Mouse (Mus musculus) adipocyte (in vitro differentiated cells): Measurements from ENCODE around the gene Lrrc8d.

Source experiments
- DNase-seq: peaks from one replicate; pipeline ENCODE4 v3.0.0-alpha.2; 2016; ENCODE audit warnings: low spot score

Lrrc8d gene

DNA sequence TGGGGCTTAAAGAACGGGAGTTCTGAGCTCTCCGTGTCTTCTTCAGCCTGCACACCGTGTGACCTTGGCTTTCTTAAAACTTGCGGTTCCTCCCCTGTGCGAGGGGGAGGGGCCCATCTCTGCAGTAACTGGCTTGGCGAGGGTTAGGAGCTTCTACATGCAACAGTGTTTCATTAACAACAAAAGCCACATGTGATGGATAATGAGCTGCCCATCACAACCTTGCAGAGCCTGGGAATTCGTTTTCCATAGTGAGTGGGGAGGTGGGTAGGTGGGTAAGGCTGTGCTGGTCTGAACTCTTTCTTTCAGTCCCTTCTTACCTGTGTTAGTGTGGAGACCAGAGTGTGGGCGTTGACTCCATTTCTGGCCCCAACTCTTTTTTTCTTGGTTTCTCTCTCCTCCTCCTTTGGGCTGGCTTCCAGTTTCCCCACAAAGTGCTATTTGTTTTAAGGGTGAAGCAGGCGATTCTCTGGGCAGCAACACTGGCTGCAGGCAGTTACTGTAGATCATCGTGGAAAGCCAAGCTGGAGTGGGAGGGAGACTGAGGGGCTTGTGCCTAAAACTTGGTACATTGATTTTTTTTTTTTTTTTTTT is 15.9 kb downstream of the Lrrc8d start:
- peak; percentile 30 for DNase-seq

DNA sequence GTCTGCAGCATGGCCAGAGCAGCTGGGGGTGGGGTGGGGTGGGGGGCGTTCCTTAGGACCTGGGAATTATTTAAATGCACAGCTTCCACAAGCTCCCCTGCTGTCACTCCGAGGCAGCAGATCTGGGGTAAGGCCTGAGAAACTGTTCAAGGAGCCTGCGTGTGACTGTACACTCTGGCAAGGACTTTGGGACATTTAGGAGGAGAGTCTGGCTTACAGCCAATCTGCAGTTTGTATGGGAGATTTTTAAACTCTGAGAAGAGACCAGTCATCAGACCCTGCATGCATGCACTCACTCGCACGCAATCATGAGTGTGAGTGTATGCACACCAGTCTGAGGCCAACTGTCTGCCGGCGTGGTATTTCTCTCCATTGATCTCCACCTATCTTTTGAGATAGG is 17.5 kb downstream of the Lrrc8d start:
- no peak for DNase-seq

DNA sequence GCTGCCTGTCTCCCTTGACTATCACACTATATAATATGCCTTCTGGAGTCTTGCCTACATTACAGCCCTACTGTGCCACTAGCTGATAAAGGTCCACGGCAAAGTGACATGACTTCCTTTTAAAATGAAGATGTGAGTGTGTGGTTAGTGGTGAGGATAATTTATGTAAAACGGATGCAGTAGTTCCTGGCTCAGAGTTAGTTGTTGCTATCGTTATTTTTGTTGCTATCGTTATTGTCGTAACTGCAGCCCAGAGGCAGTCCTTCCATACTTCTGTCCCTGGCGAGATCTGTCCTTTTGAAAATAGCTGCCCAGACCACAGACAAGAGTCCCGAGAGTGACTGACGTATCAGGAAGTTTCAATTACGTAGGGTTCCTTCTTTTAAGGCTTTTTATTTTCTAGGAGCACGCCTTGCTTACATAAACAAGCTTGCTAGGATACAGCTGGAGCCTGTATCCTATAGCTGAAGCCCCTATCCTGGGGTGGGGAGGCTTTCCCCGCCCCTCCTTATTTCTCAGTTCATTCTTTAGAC is 18.4 kb downstream of the Lrrc8d start:
- no peak for DNase-seq

DNA sequence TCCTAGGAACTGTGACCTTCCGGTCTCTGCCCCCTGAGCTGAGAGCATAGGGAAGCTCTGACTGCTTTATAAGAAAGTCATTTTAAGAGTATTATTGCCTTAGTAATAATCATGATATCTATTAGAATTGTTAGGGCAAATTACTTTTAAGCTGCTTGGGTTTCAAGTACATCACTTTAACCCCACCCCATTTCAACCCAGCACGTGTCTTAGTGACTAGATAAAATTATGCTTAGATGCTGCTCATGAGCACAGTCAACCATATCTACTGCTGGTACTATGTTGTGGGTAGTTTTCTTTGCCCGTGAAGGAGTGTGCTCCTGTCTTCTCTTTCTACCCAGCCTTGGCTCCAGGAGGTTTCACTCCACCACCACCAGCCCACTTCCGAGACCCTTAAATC is 21.5 kb downstream of the Lrrc8d start:
- no peak for DNase-seq

DNA sequence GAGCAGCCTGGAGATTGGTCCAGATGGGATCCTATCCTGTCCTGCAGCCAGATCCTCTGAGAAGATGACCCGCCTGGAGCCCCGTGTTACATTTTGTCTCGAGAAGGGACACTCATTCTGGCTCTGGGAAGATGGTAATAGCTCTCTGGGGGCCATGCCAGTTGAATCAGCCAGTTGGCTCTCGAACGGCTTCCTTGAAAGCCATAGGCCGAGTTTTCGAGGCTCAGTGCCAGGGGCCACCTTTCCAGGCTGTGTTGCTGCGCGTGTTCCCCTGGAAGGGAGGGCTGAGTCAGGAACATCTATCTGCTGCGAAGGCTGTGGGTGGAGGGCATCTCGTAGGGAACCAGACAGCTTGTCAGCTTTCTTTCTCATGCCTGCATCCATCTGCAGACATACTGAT is 23.0 kb downstream of the Lrrc8d start:
- DNase-seq = no peak

DNA sequence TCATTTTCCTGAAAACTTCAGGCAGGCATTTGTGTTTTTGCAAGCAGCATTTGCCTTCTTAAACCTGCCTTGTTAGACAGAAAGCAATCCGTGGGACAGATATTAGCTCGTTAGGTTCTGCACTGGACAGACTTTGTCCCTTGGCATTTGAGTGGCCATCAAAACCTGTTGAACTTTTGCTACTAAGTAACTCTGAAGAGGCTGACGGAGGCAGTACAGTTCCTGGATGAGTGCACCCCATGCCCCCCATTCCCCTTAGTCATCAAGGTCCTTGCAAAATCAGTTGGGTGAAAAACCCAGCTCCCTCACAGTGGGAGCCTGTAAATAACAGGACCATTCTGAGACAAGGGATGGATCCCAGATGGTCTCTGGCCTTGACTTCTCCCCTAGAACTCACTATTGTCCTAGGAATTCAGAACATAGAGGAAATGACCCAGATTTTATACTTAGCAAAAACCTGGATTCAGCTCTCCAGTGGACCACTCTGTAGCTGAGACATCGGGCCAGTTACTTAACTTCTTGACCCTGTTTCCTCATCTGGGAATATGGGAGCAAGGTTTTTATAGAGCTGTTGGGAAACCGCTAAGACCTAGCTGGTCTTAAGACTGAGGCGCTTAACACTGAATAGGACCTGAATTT is 30.5 kb downstream of the Lrrc8d start:
- DNase-seq = peak; percentile 19

DNA sequence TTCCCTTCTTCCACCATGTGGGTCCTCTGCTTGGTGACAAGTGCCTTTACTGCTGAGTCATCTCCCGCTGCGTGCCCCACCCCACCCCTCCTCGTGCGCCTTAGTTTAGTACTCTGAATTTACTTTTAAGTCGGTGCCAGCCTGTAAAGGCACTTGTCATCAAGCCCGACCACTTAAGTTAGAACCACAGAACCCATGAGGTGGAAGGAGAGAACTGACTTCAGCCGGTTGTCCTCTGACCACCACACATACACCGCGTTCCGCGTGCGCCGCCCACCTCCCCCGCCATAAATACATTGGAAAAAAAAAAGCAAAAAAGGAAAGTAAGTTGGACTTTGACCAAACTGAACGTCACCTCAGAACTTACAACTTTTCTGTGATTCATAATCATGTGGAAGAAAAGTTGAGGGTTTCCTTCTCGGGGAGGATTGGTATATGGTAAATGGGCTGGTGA is 31.4 kb downstream of the Lrrc8d start:
- no peak for DNase-seq

DNA sequence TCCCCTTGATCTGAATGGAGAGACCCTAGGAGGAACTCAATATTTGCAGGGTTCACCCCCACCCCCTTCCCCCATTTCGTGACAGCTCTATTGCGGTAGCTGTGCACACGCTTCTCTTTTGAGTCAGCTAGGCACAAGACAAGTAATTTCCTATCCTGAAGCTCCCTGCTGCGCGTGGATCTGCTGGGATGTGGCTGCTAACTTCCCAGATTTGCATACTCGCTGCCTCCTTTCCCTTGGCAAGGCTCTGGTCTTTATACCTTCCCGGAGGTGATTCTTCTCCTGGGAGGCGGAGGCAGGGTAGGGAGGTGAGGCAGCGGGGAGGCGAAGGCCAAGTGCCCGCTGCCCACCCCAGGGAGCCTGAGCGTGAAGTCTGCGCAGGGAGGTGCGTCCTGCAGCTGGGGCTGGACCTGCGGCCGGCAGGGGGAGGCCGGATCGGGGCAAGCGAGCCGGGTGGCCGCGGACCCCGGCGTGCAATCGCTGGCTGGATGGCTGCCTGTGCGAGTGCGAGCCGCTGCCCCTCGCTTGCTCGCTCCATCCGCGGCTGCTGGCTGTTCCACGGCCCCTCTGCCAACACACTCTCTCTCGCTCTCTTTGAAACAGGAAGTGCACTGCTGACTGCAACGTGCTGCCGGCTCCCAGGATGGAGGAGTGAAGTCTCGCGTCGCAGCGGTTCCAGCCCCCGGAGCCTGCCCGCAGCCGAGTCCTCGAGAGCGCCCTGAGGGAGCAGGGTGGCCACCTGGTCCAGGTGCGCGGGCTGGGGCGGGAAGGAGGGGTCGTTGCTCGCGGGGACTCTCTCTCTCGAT is 32.1 kb downstream of the Lrrc8d start:
- no peak for DNase-seq

DNA sequence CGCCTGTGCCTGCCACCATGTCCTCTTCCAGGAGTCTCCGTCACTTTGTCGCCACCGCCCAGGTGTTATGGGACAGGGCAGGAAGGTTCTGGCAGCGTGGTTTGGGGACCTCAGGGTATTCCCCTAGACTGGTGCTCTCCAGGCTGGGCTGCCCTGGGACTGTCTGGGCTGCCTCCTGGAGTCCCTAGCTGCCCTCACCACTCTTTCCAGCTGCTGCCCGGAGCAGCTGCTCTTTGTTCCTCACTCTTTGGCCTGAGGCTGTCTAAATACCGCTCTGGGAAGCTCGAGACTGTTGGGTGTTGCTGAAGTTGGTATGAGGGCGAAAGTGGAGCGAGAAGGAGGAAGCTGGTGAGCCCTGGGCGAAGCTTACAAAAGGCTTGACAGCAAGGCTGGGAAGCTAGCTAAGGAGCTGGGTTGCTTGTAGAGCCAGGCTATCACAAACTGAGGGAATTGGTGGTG is 32.7 kb downstream of the Lrrc8d start:
- DNase-seq = no peak

DNA sequence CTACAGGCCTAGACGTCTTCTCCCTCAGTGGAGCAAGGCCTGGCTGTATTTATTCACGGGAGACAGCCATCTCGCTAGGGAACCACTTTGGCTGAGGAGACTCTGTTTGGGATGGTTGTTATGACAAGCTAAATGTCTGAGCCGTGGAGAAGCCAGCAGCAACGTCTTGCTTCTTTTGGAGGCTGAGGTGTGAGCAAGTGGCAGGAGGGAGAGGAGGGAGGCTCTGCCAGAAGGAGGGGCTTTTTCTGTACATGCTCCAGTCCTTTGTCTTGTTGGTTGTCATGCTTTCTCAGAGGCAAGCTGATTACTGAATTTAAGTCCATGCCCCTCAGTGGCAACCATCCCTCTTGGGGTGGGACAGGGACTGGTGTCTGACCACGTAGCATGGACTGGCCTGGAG is 33.5 kb downstream of the Lrrc8d start:
- no peak for DNase-seq

DNA sequence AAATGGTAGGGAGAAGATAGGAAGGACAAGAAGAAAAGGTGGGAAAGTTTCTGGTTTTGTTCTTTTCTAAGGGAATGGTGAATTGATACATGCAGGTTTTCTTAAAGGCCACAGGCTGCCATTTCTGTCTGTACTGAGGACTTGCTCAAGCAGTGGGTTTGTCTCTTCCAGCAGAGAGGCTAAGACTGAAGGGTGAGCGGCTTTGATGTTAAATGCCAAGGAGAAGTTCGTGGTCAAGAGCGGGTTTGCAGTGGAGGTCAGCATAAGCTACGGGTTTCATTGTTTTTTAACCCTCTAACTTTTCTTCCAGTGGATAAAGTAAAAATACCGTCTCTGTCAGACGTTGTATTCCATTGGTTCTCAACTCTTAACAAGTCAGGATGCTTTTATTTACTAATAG is 36.6 kb downstream of the Lrrc8d start:
- no peak for DNase-seq

DNA sequence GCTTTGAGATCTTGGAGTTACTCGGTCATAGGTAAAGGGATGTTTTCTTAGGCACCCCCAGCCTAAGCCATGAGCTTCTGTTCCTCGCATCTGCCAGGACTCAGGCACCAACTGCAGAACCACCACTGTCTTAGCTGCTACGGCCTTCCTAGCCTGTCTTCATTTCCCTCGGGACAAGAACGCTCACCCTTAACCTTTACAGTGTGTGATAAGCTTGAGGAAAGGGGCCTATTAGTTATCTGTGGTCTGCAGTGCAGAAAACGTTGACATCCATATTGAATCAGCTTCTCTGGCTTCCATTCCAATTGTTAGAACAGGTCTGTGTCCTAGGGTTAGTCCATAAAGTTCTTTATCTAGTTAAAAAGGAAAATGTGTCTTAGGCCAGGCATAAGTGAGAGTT is 37.4 kb downstream of the Lrrc8d start:
- no peak for DNase-seq

DNA sequence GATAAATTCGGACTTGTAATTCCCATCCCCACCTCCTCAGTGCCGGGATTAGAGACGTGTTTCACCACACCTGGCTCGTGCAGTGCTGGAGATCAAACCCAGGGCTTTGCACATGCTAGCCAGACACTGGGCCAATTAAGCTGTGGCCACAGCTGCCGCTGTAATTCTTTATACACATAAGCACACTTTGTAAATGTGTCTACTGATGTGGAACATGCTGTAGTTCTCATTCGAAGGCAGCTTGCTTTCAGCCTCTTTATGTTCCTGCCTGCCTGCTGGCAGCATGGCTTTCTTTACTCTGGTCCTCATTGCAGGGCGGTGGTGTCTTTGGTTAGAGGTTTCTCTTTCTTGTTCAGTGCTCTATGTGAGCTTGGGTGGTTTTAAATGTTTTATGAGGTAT is 40.7 kb downstream of the Lrrc8d start:
- no peak for DNase-seq

DNA sequence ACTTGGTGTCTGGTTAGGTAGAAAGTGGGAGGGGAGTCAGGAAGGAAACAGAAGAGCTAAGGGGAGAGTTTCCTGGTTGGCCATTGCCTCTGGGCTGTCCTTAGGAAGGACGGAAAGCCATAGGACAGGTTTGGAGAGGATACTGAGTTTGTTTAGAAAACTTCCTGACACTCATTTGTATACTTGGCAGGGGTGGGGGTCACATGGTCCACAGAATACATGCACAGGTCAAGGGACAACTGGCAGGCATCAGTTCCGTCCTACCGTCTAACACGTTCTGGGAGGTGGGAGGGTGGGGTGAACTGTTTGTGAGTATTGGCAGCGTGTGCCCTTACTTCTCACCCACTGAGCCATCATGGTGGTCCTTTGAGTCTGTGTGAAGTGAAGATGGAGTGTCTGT is 42.9 kb downstream of the Lrrc8d start:
- DNase-seq = no peak

DNA sequence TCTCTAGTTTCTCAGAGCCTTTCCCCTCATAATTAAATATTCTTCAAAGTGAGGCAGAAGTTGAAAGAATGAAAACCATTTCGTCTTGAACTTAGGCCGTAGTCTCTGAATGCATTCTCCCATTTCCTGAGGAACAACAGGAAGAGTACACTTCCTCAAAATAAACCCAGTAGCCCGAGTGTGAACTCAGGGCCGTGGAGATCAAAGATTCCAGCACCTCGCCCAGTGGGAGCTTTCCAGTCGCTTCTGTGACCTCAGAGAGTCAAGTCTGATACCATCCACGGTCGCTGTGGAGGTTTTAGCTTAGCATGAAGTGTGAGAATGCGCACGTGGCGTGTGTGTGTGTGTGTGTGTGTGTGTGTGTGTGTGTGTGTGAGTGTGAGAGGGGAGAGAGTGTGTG is 45.6 kb downstream of the Lrrc8d start:
- no peak for DNase-seq

DNA sequence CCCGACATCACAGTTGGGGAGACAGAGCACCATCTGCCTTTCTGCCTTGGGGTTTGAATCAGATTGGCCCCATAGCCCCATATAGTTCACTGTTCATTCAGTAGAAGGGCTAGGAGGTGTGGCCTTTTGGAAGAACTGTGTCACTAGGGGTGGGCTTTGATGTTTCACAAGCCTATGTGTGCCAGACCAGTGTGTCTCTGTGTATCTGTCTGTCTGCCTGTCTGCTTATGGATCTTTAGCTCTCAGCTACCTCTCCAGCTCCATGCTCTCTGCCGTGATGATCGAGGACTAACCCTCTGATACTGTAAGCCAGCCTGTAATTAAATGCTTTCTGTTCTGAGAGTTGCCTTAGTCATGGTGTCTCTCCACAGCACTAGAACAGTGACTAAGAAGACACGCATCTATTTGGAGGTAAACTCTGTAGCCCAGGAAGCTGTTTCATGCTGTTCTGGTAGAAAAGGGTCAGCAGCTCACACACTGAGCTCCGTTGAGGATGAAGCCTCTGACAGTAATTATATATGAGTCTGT is 46.2 kb downstream of the Lrrc8d start:
- DNase-seq = no peak

DNA sequence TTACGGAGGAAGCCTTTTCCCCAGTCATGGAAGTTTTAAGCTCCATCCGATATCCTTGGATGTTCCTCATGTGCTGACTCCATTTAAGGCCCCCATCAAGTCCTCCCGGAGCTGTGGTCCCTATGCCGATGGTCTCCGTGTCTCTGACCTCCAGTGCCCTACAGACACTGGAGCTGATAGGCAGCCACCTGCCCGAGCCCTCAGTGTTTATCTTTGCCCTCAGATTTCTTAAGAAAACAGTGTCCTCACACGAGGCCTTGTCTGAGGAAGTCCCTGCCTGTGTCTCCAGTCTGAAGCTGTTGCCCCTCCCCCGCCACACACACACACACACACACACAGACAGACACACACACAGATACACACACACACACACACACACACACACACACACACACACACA is 55.0 kb downstream of the Lrrc8d start:
- no peak for DNase-seq

DNA sequence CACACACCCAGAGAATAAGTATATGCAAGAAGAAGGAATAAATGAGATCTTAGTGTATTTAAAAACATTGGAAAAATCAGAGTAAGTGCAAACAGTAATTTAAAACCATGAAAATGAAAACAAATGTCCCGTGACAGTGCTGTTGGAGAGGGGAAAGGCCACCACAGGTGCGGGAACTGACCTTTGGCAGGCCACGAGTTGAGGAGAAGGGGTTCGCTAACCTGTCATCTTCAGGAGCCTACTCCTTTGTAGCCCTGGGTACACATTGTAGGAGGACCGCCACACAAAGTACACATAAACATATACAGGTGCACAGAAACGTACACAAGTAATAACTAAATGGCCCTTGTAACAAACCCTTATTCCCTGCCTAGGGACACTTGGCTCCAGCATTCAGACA is 55.7 kb downstream of the Lrrc8d start:
- DNase-seq = no peak

DNA sequence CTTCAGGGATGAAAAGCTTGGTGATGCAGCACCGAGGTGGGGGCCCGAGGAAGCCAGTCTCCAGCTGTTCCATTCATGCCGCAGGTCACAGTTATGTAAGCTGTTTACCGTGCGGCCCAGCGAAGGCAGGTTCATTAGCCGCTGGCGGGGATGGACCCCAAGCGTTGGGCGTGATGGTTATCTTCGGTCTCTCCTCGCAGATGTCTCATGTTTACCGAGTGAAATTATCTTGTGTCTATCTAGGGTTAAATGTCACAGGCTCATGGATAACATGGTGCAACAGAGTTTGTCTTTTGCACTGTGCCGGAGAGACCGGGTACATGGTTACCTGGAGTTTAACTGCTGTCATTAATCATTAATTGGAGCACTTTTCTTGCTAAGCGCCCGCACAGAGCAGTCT is 58.2 kb downstream of the Lrrc8d start:
- DNase-seq = no peak

DNA sequence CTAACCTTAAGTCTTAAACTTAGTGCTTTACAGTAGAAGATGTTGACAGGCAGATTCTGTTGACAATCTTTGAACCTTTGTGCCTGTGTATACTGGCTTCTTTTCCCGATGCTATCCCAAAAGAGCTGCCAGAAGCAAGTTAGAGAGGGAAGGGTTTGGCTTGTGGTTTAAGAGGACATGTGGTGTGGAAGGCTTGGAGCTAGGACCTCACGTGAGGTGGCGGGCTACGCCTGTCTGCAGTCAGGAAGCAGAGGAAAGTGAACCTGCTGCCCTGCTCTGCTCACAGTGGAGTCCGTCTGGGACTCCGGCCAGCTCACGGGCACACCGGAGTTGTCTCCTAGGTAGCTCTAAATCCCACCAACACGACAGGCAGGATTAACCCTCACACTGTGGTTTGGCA is 59.1 kb downstream of the Lrrc8d start:
- DNase-seq = no peak

DNA sequence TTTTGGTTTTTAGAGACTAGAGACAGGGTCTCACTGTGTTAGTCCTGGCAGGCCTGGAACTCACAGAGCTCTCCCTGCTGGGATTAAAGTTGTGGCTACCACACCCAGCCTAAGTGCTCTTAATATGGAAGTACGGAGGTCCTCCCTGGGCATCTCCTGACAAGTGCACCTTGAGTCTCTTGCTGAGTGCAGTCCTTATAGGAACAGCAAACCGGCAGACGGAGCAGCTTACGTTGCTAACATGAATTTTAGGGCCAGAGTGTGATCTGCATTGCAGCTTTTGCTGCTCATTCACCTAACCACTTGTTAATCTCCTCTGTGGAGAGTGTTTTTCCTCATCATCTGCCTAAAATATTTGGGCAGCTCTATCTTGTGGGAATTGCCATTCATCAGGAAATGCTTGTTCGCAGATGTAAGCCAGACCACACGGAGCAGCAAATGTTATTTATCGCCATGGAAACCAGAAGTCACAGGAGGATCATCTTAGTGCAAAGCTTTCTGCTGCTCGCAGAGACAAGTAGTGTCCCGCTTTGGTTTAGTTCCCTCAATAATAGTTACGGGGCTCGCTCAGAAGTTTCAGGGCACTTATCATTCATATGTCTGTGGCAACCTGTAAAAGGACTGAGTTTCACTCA is 62.2 kb downstream of the Lrrc8d start:
- no peak for DNase-seq

DNA sequence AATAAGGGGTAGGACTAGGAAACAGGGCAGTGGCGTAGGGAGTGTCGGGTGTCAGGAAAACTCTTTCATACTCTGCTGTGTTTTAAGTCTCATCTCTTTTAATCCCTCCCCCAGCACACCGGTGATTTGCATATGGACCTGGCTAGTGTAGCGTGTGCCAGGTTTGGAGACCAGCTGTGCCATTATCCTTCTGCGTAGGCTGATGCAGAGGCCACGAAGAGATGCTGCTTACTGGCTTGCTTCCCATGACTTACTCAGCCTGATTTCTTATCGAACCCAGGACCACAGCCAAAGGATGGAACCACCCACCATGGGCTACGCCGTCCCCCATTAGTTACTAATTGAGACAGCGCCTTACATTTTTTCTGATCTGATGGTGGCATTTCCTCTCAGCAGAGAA is 64.6 kb downstream of the Lrrc8d start:
- DNase-seq = no peak
